Mouse (Mus musculus): ENCODE measurements around the gene Tubb4a. TPM values are rescaled to one million over a fixed set of nuclear protein-coding genes. Genes with fewer than 3 reads are reported as not detected.
"Not testable (repeated sequence)": the region's sequence is repeated elsewhere in the genome, so short reads cannot be mapped to it uniquely, and the experiment has no call there.

The Tubb4a gene
- polyA plus RNA-seq, 1 experiment from 2014 or later = 307 TPM

DNA sequence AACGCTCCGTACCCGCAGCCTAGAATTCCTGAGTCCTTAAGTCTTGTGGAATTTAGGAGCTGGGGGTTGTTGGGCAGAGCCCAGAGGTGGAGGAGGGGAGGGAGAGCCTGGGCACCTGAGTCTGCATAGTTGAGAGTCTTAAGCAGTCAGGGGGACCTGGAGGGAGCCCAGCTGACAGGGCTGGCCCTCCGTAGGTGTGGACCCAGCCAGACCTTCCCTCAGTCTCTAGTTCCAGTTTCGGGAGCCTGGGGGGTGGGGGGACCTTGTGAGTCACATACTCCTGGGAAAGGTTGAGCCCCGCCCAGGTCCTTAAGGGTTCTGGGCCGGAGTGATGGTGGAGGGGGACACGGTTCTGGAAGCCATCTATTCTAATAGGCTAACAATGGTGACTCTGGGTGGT lies 24.6 kb downstream of the Tubb4a start:
- H3K27ac ChIP-seq = no peak overlapping the region
- H3K9me3 ChIP-seq = no peaks in the 10 kb centered on the region
- H3K36me3 ChIP-seq = no peaks in the 10 kb centered on the region
- 11% methylated on average over 8 of the region's 8 CpGs for WGBS
- no peak overlapping the region for H3K4me2 ChIP-seq (replicated peaks)
- peaks cover 27% of the 10 kb centered on the region for H3K4me1 ChIP-seq (replicated peaks)
- no peak overlapping the region for H3K4me3 ChIP-seq (replicated peaks)
- H3K9ac ChIP-seq (replicated peaks) = no peak overlapping the region
- no peak for ATAC-seq
- peaks cover 44% of the 10 kb centered on the region for H3K27me3 ChIP-seq

DNA sequence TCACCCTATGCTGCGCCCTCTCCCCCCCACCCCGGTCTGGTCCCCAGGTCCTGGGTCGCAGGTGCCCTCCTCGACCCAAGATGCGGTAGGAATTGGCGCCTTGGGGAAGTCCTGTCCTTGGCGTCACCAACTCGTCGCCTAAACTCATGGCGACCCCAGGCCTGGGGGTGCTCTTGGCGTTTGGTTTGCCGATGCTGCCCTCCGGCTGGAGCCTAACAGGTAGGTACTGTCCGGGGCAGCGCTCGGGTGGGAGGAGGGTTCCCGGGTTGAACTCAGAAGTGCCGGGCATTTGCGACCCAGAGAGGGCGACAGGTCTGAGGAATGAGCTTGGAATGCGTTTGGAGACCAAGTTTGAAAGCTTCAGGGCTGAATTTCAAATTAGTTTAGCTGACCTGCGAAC lies 25.0 kb downstream of the Tubb4a start:
- no peaks in the 10 kb centered on the region for H3K36me3 ChIP-seq
- 2% methylated on average over 22 of the region's 22 CpGs for WGBS
- H3K4me2 ChIP-seq (replicated peaks) = peak overlapping the region; percentile 52
- peak overlapping the region; percentile 28 for H3K4me3 ChIP-seq (replicated peaks)
- H3K27me3 ChIP-seq = peaks cover 44% of the 10 kb centered on the region
- no peak for ATAC-seq
- H3K9me3 ChIP-seq = no peaks in the 10 kb centered on the region
- H3K9ac ChIP-seq (replicated peaks) = no peak overlapping the region
- H3K27ac ChIP-seq = no peak overlapping the region
- peaks cover 29% of the 10 kb centered on the region for H3K4me1 ChIP-seq (replicated peaks)

DNA sequence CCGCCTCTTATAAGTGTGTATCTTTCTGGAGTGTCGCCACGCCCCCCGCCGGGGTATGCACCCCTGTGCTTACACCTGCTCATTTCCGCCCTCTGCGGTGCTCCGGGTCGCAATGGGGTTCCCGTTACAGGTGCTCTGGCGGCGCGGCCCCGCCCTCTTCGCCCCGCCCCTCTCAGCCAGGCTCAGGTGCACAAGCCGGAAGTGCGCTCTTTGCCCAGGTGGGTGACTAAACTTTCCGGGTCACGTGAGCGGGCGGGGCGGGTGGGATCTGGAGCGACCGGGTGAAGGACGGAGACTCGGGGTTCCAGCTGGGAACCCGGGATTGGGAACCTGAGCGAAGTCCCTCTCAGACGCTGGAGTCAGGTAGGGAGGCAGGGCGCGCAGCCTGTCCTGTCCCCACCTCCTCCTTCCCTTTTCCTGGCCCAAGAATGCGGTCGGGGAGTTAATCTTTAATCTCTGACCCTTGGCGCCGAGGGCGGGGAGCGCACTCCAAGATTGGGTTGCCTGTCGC lies 25.5 kb downstream of the Tubb4a start:
- ATAC-seq = no peak
- Histone ChIP-seq H3K36me3 (0 out of 2 replicates have a peak, but pooled peaks cover 4% of the 10 kb centered on the region), H3K4me3 (replicated peaks) (peak overlapping the region; percentile 28), H3K9ac (replicated peaks) (peak overlapping the region; percentile 39; the same call in 1 of the 2 replicates), H3K4me1 (replicated peaks) (peaks cover 29% of the 10 kb centered on the region), H3K27me3 (peaks cover 44% of the 10 kb centered on the region), H3K27ac (no peak overlapping the region), H3K9me3 (no peaks in the 10 kb centered on the region), H3K4me2 (replicated peaks) (peak overlapping the region; percentile 52)
- under 1% methylated on average over 39 of the region's 39 CpGs for WGBS

DNA sequence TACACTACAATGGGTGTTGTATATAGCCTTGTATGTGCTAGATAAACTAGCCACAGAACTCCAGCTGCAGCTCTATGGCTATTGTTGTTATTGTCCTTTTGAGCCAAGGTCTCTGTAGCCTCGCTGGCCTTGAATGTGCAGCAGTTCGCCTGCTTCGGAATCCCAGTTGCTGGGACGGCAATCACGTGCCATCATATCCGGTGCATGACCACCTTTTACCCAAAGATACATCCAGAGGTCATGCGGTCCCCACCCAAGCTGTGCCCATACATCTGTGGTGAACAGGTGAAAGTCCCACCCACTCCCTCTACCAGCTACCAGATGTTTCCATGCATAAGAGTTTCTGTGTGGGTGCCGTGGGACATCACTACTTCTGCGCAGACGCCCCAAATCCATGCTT lies 26.5 kb downstream of the Tubb4a start:
- peaks cover 44% of the 10 kb centered on the region for H3K27me3 ChIP-seq
- ATAC-seq = no peak
- H3K4me1 ChIP-seq (replicated peaks) = peaks cover 29% of the 10 kb centered on the region
- 35% methylated on average over 10 of the region's 10 CpGs for WGBS
- peak overlapping the region; percentile 89 for H3K4me3 ChIP-seq (replicated peaks)
- 0 out of 2 replicates have a peak overlapping the region, but pooled peaks have one; percentile 85 for H3K27ac ChIP-seq
- peak overlapping the region; percentile 74 for H3K4me2 ChIP-seq (replicated peaks)
- H3K9me3 ChIP-seq = no peaks in the 10 kb centered on the region
- no peak overlapping the region for H3K9ac ChIP-seq (replicated peaks)
- H3K36me3 ChIP-seq = peaks cover 12% of the 10 kb centered on the region; the same call in 1 of the 2 replicates

GRCm38 (mm10) chr17:57060231-57060801 lies 27.3 kb downstream of the Tubb4a start:
- Histone ChIP-seq H3K9me3 (no peaks in the 10 kb centered on the region), H3K4me1 (replicated peaks) (peaks cover 29% of the 10 kb centered on the region), H3K4me3 (replicated peaks) (peak overlapping the region; percentile 89), H3K27me3 (peaks cover 41% of the 10 kb centered on the region), H3K9ac (replicated peaks) (peak overlapping the region; percentile 85), H3K36me3 (peaks cover 20% of the 10 kb centered on the region), H3K4me2 (replicated peaks) (peak overlapping the region; percentile 74), H3K27ac (peak overlapping the region; percentile 85)
- 2% methylated on average over 43 of the region's 44 CpGs for whole genome bisulfite sequencing
- ATAC-seq = peak; percentile 90

DNA sequence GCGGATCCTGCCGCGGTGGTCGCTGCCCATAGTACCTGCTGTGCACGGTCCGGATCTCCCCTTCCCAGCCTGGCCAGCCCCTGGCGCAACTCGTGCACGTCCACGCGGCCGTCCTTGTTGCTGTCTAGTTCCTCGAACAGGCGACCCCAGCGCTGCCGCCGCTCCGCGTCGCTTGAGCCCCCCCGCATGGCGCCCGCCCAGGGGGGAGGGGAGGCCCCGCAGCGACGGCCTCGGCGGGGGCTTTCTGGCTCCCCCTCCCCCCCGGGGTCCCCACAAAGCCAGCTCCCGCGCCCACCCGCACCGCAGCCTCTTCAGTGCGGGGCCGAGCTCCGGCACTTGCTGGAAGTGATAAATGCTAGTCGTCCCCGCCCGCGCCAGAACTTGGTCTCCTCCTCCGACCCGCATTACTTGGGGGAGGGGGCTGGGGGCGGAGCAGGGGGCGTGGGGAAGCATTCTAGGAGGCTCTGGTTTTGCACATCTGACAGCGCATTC lies 28.1 kb downstream of the Tubb4a start, which contains the start of gene Slc25a23:
Slc25a23 (minus strand) TSS at position 378 of the 492 bp plus-strand sequence.
- peak; percentile 74 for ATAC-seq
- peak within 1 kb of the TSS; percentile 85 for H3K27ac ChIP-seq
- no peaks in the 10 kb centered on the region for H3K9me3 ChIP-seq
- peak within 1 kb of the TSS; percentile 85 for H3K9ac ChIP-seq (replicated peaks)
- peaks cover 34% of the 10 kb centered on the region for H3K27me3 ChIP-seq
- WGBS = under 1% methylated on average over 38 of the region's 45 CpGs
- H3K4me3 ChIP-seq (replicated peaks) = peak within 1 kb of the TSS; percentile 89
- H3K4me2 ChIP-seq (replicated peaks) = peak within 1 kb of the TSS; percentile 74
- peaks cover 27% of the 10 kb centered on the region for H3K36me3 ChIP-seq
- peaks cover 29% of the 10 kb centered on the region for H3K4me1 ChIP-seq (replicated peaks)

GRCm38 (mm10) chr17:57058891-57059485 lies 28.6 kb downstream of the Tubb4a start, which contains the start of gene Crb3:
Gene Crb3 (plus strand): TSS chr17:57059105.
- Histone ChIP-seq H3K9ac (replicated peaks) (peak within 1 kb of the TSS; percentile 85), H3K27ac (peak within 1 kb of the TSS; percentile 85), H3K36me3 (peaks cover 33% of the 10 kb centered on the region), H3K4me1 (replicated peaks) (peaks cover 29% of the 10 kb centered on the region), H3K4me3 (replicated peaks) (peak within 1 kb of the TSS; percentile 89), H3K9me3 (no peaks in the 10 kb centered on the region), H3K27me3 (peaks cover 29% of the 10 kb centered on the region), H3K4me2 (replicated peaks) (peak within 1 kb of the TSS; percentile 74)
- WGBS = 1% methylated on average over 20 of the region's 22 CpGs
- ATAC-seq = peak; percentile 28

DNA sequence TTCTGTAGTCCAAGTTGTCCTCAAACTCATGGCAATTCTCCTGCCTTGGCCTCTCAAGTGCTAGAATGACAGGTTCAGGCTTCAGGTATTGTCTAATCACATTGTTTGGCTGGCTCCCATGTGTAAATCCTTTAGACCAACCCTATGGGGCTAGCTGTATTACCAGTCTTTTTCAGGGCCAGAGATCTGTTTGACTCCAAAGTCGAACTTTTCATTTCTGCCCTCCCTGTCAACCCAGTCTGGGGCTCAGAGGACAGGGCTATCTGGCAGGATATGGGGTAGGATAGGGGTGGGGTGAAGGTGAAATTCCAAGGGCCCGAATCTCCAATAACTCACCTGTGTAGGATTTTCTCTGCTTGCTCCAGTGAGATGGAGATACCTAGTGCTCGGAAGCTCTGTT lies 31.3 kb downstream of the Tubb4a start:
- H3K4me3 ChIP-seq (replicated peaks) = no peak overlapping the region
- H3K36me3 ChIP-seq = peaks cover 60% of the 10 kb centered on the region
- WGBS = 88% methylated on average over 3 of the region's 3 CpGs
- H3K9ac ChIP-seq (replicated peaks) = no peak overlapping the region
- no peak overlapping the region for H3K4me2 ChIP-seq (replicated peaks)
- H3K27me3 ChIP-seq = peaks cover 4% of the 10 kb centered on the region
- ATAC-seq = no peak
- peaks cover 18% of the 10 kb centered on the region for H3K4me1 ChIP-seq (replicated peaks)
- no peaks in the 10 kb centered on the region for H3K9me3 ChIP-seq
- no peak overlapping the region for H3K27ac ChIP-seq

DNA sequence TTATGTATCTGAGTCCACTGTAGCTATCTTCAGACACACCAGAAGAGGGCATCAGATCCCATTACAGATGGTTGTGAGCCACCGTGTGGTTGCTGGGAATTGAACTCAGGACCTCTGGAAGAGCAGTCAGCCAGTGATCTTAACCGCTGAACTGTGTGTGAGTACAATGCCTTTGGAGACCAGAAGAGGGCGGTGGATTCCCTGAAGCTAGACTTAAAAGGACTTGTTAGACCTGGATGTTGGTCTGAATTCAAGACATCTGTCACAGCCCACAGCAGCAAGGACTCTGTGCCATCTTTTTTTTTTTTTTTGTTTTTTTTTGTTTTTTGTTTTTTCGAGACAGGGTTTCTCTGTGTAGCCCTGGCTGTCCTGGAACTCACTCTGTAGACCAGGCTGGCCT lies 35.9 kb downstream of the Tubb4a start:
- ATAC-seq; H3K9ac ChIP-seq (replicated peaks); H3K4me3 ChIP-seq (replicated peaks); H3K9me3 ChIP-seq; H3K4me2 ChIP-seq (replicated peaks); H3K4me1 ChIP-seq (replicated peaks); H3K27me3 ChIP-seq; H3K27ac ChIP-seq: not testable (repeated sequence)
- WGBS = 86% methylated on average over 4 of the region's 4 CpGs
- H3K36me3 ChIP-seq = peaks cover 92% of the 10 kb centered on the region

DNA sequence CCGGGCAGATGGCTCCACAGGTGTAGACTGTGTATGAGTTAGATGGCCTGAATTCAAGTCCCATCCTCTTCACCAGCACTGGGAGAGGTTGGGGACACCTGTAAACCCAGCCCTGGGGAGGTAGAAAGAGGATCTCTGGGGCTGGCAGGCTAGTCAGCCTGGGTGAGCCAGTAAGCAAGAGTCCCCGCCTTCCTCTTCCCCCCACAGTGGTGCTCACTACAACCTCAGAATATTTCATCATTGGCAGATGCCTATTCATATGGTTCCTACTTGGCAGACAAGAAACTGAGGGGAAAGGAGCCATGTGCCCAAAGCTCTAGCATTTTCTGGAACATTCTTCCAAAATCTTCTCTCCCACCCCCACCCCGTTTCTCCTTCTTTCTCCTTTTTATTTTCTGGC lies 38.8 kb downstream of the Tubb4a start:
- no peak overlapping the region for H3K4me2 ChIP-seq (replicated peaks)
- no peak overlapping the region for H3K9ac ChIP-seq (replicated peaks)
- WGBS = 94% methylated on average over 3 of the region's 3 CpGs
- H3K27me3 ChIP-seq = no peaks in the 10 kb centered on the region
- no peaks in the 10 kb centered on the region for H3K9me3 ChIP-seq
- H3K27ac ChIP-seq = no peak overlapping the region
- no peak overlapping the region for H3K4me3 ChIP-seq (replicated peaks)
- H3K36me3 ChIP-seq = peaks cover 85% of the 10 kb centered on the region
- no peaks in the 10 kb centered on the region for H3K4me1 ChIP-seq (replicated peaks)
- no peak for ATAC-seq

DNA sequence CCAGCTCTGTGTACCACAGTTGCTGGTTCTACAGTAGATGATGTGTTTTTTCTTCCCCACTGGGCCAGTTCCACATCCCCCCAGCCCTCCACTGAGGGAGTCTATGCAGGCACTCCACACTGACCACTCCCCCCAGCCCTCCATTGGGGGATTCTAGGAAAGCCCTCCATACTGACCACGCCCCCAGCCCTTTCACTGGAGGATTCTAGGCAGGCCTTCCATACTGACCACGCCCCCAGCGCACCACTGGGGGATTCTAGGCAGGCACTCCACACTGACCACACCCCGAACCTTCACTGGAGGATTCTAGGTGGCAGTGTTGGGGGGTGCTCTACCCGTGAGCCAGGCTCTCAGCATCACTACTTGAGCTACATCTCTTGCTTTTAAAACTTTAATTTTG lies 40.2 kb downstream of the Tubb4a start:
- WGBS = 41% methylated on average over 5 of the region's 5 CpGs
- Histone ChIP-seq H3K27ac (no peak overlapping the region), H3K4me3 (replicated peaks) (no peak overlapping the region), H3K4me2 (replicated peaks) (no peak overlapping the region), H3K27me3 (no peaks in the 10 kb centered on the region), H3K4me1 (replicated peaks) (no peaks in the 10 kb centered on the region), H3K9me3 (no peaks in the 10 kb centered on the region), H3K36me3 (peaks cover 71% of the 10 kb centered on the region), H3K9ac (replicated peaks) (no peak overlapping the region)
- ATAC-seq = peak; percentile 48

DNA sequence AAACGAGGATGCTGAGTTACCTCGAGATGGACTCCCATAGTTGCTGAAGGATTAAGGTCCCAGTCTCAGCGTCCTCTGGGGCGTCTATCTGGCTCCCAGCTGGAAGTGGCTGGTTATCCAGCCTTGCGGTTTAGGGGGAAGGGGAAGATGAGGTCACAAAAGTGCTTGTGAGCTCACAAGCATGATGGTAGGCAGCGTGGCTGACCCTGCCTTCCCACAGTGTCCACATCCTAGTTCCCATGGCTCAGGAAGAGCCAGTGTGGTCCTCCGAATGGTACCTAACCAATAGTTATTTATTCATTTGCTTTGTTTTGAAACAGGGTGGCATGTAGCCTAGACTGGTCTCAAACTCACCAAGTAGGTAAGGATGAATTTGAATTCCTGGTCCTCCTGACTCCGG lies 46.0 kb downstream of the Tubb4a start, which contains the start of gene Slc25a41:
Slc25a41 (minus strand) TSS at position 101 of the 400 bp plus-strand sequence.
- 76% methylated on average over 8 of the region's 8 CpGs for WGBS
- ATAC-seq = no peak

More for the DNA sequence above, 46.0 kb downstream of the Tubb4a start, which contains the start of gene Slc25a41:
- Histone ChIP-seq H3K4me2 (replicated peaks) (no peak within 1 kb of the TSS), H3K27me3 (peaks cover 15% of the 10 kb centered on the region), H3K4me3 (replicated peaks) (no peak within 1 kb of the TSS), H3K9ac (replicated peaks) (no peak within 1 kb of the TSS), H3K36me3 (peaks cover 20% of the 10 kb centered on the region), H3K9me3 (no peaks in the 10 kb centered on the region), H3K4me1 (replicated peaks) (no peaks in the 10 kb centered on the region), H3K27ac (no peak within 1 kb of the TSS)
